Mouse (Mus musculus): Measurements from ENCODE around the gene Ncapd2. TPM values are rescaled to one million over a fixed set of nuclear protein-coding genes. Genes with fewer than 3 reads are reported as not detected.

The Ncapd2 gene
- total RNA-seq, 2 experiments from 2014 or later: 24.3 to 28.5 TPM

DNA sequence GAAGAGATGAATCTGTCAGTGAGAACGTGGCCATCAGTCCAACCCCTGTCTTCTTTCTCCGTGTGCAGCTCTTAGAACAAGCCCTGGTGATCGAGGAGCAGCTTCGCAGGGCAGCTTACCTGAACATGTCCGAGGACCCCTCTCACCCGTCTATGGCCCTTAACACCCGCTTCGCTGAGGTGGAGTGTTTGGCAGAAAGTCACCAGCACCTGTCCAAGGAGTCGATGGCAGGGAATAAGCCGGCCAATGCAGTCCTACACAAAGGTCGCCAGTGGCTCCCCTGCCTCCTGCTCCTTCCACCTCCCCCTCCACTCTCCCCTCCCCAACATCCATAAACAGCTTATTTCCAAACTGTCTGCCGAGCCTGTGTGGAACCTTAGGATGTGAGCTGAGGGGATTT lies 62.8 kb downstream of the Ncapd2 start:
- H3K27ac ChIP-seq: no peak overlapping the region
- TF ChIP-seq CTCF (conservative IDR thresholded peaks at IDR 0.05): no peak
- DNase-seq (ENCODE audit: low spot score in 2 of 2): no peak
- no peak overlapping the region for H3K4me3 ChIP-seq

DNA sequence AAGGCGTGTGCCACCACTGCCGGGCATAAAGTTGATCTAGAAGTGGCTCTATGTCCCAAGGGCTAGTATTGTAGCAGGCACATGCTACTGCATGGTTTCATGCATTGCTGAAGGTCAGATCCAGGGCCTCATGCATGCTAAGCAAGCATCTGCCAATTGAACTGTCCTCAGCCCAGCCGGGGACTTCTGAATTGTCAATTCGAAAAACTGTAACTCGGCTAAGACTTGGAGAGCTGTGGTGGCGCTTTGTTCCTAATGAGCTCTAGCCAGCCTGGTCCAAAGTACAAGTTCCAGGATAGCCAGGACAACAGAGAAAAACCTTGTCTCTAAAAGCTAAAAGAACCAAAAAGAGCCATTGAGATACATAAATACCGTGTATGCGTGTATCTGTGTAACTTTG lies 72.1 kb downstream of the Ncapd2 start:
- no peak overlapping the region for H3K27ac ChIP-seq
- H3K4me3 ChIP-seq: no peak overlapping the region
- DNase-seq (ENCODE audit: low spot score in 2 of 2): no peak
- TF ChIP-seq CTCF (conservative IDR thresholded peaks at IDR 0.05): no peak

Small RNA genes lying within 50 kb of the gene (microRNA-seq; reads per million reads assigned to microRNA genes)
- gene Mir3098 (0.18 to 0.32 reads per million in 2 experiments), gene Mir8113 (0 reads per million in 2 experiments)

Other genes starting within 250 kb of the Ncapd2 start
- 100 to 1,000 TPM; 136 to 151 TPM for gene Cops7a, start 226.2 kb downstream of the Ncapd2 start, total RNA-seq (2021)
- gene Pianp, start 195.0 kb downstream of the Ncapd2 start, total RNA-seq (2021): 100 to 1,000 TPM; 163 to 181 TPM
- gene Zfp384, start 182.6 kb downstream of the Ncapd2 start, total RNA-seq (2021): 10 to 100 TPM; 50.0 to 50.9 TPM
- gene Ing4, start 151.9 kb downstream of the Ncapd2 start, total RNA-seq (2021): 10 to 100 TPM; 60.1 to 63.2 TPM
- gene Acrbp, start 142.0 kb downstream of the Ncapd2 start, total RNA-seq (2021): 10 to 100 TPM; 15.9 to 19.2 TPM
- 1 to 10 TPM in 1 of 2 experiments, under 1 TPM in 1; 0.61 to 1.1 TPM for gene Lpar5, start 123.8 kb downstream of the Ncapd2 start, total RNA-seq (2021)
- 100 to 1,000 TPM; 176 to 185 TPM for gene Chd4, start 95.7 kb downstream of the Ncapd2 start, total RNA-seq (2021)
- 10 to 100 TPM; 30.8 to 31.7 TPM for gene Nop2, start 59.8 kb downstream of the Ncapd2 start, total RNA-seq (2021)
- 10 to 100 TPM; 69.9 to 71.9 TPM for gene Iffo1, start 46.5 kb downstream of the Ncapd2 start, total RNA-seq (2021)
- 1,000 to 10,000 TPM; 2,438 to 2,531 TPM for gene Gapdh, start 25.2 kb downstream of the Ncapd2 start, total RNA-seq (2021)
- gene Mrpl51, start 100 bp upstream of the Ncapd2 start, total RNA-seq (2021): 10 to 100 TPM; 70.8 to 75.3 TPM
- 10 to 100 TPM; 83.5 to 83.6 TPM for gene Vamp1, start 23.9 kb upstream of the Ncapd2 start, total RNA-seq (2021)
- gene Tapbpl, start 40.2 kb upstream of the Ncapd2 start, total RNA-seq (2021): 1 to 10 TPM; 3.2 to 4.2 TPM
- gene Cd27, start 45.3 kb upstream of the Ncapd2 start, total RNA-seq (2021): not detected
- not detected for gene Tuba3a, start 94.3 kb upstream of the Ncapd2 start, total RNA-seq (2021)
- gene Ltbr, start 122.2 kb upstream of the Ncapd2 start, total RNA-seq (2021): 1 to 10 TPM; 6.6 to 9.8 TPM
- gene Scnn1a, start 129.0 kb upstream of the Ncapd2 start, total RNA-seq (2021): 1 to 10 TPM; 4.3 to 5.2 TPM
- 10 to 100 TPM; 12.0 to 12.1 TPM for gene Tnfrsf1a, start 157.7 kb upstream of the Ncapd2 start, total RNA-seq (2021)
- under 1 TPM in 1 of 2 experiments, not detected in 1; 0.17 TPM for gene Plekhg6, start 189.1 kb upstream of the Ncapd2 start, total RNA-seq (2021)